Mouse (Mus musculus): ENCODE results near the gene Bmp3.

The Bmp3 gene

DNA sequence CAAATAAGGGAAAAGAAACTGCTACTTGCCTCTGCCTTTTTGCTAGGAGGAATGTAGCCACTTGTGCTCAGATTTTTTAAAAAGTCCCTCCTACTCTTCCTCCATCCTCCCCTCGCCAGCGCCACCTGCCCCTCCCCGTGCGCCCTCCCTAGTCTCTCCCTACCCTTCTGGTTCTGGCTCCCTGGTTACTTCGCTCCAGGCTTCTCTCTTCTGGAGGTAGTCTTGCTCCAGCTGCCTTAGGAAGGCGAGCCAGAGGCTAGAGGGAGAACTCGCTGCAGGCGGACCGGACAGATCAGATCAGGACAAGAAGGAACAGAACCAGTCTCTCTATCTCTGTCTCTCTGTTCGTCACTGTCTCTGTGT is at the start of gene Bmp3:
Gene Bmp3 (plus strand): TSS at position 152 of the 363 bp plus-strand sequence.
- no peak for DNase-seq (ENCODE audit: inconsistent ontology term)

DNA sequence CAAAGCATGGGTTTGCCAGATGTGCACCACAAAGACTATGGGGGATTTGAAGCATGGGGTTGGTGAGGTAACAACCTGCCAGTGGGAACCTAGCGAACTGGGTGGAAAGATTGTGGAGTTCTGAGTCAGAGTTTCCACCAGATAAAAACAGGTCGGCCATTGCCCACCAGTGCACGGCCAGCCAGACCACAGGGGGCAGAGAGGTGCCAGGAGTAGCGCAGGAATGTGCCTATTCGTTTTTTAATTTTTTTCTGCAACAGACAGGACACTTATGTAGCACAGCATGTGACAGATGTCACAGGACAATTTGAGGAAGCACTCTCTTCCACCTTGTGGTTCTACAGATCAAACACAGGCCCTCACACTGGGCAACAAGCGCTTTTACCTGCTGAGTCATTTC is 49.5 kb upstream of the Bmp3 start:
- DNase-seq (ENCODE audit: inconsistent ontology term), result no peak

DNA sequence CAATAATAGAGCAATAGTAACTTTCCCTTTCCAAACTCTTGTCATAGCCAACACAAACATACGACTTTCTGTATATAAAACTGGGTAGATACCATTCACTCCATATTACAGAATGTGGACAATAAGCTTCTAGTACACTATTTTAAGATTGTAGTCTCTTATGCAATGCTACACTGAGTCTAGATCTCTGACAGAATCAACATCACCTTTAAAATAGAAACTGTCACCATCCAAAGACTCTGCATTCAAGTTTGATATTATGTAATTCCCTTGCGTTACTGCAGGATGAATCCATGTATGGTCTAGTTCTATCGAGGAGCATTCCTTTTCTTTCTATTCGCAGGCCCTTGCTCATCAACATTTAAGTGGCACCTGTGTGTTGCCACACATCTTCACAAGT is 47.7 kb upstream of the Bmp3 start:
- no peak for DNase-seq (ENCODE audit: inconsistent ontology term)

DNA sequence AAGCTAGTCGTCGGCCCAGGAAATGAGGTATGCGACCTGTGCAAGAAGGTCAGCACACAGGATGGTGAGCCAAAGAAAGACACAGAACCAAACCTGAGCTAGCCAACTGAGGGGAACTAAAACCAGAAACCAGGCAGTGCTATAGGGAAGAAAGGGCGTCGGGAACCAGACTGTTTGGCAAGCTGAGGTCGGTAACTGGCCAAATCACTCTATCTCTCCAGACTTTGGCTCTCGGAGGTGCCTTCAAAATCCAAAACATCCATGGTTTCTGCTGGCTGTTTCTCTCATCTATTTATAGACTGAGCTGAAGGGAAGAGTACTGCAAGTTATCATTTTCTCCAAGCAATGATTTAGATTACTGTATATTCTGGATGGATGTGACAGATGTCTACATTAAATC is 47.2 kb upstream of the Bmp3 start:
- DNase-seq (ENCODE audit: inconsistent ontology term), result no peak

DNA sequence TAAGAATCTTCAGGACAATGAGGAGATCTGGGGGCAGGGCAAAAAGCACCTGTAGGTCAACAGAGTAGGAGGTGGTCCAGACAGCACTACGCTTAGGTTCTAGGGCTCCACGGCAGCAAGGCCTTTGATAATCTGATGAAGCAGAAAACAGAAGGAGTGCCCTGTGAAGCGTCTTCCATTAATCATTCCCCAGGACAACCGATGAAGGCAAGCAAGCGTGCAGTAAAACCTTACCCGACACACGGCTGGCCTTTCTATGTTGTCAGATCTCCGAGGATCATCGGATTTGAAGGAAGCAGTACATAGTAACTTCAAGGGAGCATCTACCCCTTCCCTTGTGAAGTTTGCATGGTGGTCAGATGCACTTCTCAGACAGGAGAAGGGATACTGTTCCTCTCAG is 46.3 kb upstream of the Bmp3 start:
- DNase-seq (ENCODE audit: inconsistent ontology term), result no peak

DNA sequence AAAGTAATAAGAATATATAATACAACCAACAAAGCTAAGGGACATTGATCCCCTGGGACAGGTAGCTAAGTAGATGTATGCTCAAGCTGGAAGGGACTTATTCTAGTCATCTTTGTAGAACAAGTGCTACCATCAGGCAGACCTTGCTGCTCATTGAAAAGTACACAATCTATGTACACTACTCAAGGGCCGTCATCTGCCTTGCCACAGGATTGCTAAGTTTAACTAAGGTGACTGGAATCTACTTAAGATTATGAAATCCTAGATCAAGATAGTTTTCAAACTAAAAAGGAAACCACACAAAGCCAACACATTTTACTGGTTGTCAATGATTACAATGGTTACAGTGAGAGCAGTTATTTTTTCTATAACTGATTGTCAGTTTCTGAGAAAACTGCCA is 41.8 kb upstream of the Bmp3 start:
- no peak for DNase-seq (ENCODE audit: inconsistent ontology term)

DNA sequence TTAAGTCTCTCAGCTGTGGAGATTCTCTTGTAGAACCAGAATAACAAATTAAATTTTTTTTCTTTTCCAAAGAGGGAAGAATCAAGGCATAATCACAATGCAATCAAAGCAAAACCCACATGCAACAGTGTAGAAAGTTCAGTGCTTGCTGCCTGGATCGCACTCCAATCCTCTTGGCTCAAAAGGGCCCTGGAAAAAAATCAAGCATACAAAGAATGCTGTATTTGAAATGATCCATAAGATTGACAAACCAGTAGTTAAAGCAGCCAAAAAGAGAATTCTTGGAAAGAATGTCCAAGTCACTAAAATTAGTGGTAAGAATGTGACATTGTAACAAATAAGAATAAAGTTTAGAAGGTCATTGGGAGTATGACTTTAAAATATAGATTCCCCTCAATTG is 38.9 kb upstream of the Bmp3 start:
- no peak for DNase-seq (ENCODE audit: inconsistent ontology term)

DNA sequence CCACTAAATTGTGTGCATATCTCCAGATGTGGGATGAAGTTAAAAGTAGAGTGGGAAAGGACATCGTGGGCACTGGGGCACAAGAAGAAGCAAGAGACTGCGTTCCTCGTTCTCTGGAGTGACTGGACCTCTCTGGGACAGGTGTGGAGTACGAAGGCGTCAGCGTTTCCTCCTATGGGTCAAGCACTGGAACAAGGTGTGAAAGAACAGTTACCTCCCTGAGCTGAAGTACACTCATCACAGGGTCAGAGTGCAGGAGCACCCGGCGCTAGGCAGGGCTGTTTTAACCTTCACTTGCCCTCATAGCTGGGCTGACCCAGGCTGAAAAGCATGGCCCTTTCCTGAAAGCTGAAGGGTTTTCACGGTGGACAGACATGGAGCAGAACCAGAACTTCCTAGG is 20.5 kb upstream of the Bmp3 start:
- DNase-seq (ENCODE audit: inconsistent ontology term), result no peak

DNA sequence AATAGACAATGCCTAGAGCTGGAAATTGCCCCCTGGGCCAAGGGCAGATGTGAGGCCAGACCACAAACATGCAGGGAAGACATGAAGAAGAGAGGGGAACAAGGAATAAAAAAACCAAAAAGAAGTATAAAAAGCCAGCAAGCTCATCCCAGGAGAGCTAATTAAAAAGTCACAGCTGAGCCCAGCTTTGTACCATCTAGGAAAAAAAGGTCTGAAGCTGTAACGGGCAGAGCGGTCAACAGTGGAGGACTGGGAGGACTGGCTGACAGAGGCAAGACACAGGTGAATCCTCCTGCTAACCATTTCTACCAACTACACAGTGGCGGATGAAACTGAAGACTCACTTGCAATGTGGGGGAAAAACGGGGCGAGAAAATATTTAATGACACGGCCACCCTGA is 19.9 kb upstream of the Bmp3 start:
- DNase-seq (ENCODE audit: inconsistent ontology term), result no peak

DNA sequence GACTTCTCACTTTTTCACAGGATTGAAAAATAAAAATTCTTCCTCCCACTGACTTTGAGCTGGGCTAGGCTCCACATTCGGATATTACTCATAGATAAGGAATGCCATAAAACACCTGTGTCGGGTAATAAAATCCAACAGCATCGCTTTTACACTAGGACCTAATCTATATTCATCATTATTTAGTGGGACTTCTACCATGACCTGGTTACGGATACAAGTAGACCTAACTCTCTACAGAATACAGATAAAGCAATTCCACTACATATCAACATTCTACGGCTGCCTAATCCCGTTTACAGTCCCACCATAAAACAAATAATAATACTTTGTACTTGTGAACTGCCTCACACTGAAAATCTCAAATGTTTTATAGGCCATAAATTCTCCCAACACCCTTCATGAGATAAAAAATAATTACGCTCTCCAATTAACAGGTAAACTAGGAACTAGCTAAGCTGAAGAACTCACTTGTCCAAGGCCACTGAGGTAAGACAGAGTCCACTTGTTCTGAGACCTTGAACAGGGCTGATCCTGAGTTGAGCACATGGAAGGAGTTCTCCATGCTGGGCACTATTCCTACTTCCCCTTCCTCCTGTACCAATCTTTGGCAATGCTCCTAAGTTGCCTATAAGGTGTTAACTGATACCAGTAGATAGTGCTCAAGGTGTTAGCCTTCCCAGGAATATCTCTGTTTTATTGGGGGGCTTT is 11.5 kb upstream of the Bmp3 start:
- DNase-seq (ENCODE audit: inconsistent ontology term), result no peak

DNA sequence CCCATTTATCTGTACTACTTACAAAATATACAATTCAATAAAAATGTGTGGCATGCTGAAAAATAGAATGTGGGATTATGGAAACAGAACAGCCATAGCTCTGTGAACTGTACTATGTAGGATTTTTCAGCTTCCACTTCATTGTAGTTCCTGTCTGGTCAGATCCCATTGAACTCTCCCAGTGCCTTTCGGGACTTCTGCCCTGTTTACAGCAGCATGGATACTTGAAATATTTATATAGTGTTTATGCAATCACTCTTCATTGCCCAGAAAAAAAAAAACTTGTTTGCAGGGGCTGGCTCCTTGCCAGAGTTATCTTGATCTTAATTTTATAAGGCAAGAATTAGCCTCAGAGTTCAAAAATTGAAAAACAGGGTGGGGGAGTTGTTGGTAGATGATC is 9.6 kb upstream of the Bmp3 start:
- no peak for DNase-seq (ENCODE audit: inconsistent ontology term)

DNA sequence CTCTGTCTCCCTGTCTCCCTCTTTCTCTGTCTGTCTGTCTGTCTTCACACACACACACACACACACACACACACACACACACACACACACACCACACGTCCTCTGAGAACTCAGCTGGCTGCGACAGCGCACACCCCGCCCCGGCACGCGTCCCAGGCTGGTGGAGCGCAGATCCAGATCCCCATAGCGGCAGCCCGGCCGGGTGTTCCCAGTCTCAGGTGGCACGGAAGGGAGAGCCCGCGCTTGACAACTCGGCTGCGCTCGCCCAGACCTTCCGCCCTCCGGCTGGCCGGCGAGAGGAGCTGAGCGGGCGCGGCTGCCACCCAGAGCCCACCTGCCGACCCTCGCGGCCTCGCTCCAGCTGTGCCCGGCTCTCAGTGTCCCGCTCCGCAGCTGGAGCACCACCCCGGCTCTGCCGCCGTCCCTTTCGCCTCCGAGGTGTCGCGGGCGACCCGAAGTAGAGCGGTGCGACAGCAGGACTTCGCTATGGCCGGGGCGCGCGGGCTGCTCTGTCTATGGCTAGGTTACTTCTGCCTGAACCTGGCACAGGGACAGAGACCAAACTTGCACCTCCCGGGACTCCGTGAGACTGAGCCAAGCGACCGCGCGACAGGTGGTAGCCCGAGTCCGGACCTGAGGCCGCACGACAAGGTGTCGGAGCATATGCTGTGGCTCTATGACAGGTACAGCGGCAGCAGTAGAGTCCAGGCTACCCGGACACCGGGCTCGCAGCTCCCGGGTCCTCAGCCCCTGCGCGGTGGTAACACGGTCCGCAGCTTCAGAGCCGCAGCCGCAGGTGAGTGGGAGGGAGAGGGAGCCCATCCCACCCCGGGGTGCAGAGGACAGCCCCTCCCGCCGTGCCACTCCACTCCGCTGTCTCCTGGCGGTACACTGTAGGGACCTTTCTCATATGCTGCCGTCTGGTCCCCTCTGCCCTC is 681 bp downstream of the Bmp3 start:
- peak; percentile 63 for DNase-seq (ENCODE audit: inconsistent ontology term)

DNA sequence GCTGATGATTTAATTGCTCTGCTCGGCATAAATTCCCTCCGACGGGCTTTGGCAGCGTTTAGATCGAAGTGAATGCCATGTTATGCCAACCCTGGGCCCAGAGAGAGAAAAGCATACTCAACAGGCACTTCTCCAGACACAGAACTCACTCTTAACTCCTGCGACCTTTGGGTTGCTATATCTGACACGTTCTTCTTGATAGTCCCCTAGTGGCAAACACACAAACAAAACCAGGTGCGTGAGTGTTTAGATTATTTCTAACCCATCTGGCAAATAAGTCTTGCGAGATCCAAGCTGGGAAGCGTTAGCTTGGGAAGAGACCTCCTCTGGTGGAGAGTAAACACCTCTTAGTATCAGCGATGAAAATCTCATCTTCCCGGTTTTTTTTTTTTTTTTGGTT is 1.5 kb downstream of the Bmp3 start:
- DNase-seq (ENCODE audit: inconsistent ontology term), result peak; percentile 16

DNA sequence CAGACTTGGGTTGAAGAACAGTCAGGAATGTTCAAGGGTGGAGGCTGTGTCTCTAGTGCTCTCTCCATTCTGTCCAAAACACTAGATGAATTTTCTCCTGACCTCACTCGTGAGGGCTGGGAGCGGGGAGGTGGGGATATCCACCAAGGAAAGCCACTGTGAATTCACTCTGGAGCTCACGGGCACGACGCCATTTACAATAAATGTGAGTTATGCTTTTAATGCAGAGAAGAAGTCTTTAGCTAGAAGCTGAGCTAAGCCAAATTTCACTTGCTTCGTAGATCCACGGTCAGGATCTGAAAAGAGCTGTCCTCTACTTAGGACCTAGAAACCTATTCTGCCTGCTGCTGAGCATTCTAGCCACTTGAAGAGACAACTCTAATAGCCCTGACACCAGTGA is 2.1 kb downstream of the Bmp3 start:
- DNase-seq (ENCODE audit: inconsistent ontology term), result no peak

DNA sequence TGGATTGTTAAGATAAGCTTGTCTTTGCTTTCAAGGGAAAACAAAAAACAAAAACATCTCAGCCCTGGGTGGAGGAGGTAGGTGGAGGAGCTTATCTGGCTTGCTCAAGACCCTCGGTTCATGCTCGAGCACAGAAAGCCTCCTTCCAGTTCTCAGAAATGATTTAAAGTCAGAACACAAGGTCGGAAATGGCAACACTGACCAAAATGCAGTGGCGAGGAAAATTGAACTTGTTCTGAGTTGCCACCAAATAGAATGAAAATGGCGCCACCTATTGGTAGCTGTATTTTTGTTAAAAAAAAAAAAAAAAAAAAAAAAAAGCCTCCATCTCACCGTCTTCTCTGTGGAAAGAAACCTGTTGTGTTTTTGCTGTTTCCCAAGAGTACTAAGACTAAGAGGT is 9.7 kb downstream of the Bmp3 start:
- DNase-seq (ENCODE audit: inconsistent ontology term), result peak; percentile 34

DNA sequence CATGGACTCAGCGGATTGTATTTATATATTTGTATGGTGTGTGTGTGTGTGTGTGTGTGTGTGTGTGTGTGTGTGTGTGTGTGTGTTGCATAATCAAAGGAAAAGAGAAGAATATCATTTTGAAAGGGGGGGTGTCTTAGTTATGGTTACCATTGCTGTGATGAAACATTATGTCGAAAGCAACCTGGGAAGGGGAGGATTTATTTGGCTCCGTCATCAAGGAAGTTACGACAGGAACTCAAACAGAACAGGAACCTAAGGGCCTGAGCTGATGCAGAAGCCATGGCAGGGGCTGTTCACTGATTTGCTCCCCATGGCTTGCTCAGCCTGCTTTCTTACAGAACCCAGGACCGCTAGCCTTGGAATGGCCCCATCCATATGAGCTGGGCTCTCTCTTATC is 10.9 kb downstream of the Bmp3 start:
- DNase-seq (ENCODE audit: inconsistent ontology term), result no peak

DNA sequence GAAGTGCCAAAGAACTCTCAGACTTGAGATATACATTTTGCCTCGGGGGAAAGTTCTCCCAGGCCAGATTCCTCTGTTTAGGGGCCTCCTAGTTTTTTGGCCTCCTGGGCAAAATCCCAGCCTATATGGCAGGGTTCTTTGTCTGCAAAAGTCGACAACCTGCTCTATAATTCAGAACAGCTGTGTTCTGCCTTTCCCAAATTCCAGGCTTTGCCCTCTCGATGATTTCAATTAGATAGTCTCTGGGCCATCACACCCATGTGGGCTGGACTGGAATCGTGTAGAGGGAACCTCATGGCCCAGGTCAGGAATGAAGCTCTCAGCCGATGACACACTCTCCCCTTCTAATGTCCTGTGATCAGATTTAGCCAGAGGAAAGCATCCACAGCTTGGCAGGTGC is 21.8 kb downstream of the Bmp3 start:
- DNase-seq (ENCODE audit: inconsistent ontology term), result no peak

DNA sequence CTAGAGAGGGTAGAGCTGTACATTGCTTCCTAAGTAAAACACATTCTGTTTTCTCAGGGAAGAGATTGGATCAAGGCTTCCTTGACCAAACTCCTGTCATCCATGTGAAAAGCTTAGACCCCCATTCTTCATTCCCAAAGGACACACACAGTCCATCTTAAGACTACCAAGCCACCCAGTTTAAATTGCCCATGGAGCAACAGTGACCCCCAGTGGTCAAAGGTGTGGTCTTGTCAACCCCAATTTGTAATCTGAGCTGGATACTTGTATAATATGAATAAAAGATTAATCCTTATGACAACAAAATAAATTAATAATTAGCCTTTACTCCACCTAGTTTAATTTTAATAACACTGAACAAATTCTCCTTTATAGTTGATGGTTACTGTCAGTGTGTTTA is 24.7 kb downstream of the Bmp3 start:
- DNase-seq (ENCODE audit: inconsistent ontology term), result peak; percentile 56

DNA sequence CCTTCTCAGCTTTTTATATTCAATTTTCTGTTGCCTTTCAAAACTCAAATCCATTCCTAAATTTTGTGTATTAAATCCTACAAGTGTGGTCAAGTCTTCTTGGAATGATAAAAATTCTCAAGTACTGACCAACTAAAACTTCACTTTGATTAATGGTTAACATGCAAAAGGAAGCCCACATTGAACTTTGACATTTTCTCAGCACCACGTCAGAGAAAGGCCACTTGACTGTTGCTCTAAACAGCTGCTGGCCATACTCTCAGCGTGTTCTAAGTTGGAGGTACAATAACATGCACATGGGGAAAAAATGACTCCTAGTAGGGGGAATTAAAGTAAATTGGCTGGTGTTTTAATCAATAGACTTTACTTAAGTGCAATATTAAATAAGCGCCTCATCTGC is 27.9 kb downstream of the Bmp3 start:
- DNase-seq (ENCODE audit: inconsistent ontology term), result no peak

DNA sequence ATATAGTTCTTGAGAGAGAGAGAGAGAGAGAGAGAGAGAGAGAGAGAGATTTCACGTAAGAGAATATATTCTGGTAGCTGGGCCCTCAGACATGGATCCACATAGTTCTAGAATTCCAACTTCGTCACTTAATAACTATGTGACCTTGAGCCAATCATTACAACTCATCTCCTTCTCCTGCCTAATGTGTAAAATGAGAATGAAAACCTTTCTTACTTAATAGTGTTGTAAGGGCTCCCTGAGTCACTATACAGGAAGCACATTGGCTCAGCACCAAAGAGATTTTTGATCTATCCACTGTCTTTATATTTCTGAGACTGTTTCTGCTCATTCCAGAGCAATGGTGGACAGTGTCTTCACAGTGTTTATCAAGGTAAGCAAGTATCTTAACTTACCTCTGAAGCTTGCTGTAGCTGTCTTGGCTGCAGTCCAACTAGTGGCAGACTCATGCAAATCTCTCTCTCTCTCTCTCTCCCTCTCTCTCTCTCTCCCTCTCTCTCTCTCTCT is 36.4 kb downstream of the Bmp3 start:
- peak; percentile 12 for DNase-seq (ENCODE audit: inconsistent ontology term)

DNA sequence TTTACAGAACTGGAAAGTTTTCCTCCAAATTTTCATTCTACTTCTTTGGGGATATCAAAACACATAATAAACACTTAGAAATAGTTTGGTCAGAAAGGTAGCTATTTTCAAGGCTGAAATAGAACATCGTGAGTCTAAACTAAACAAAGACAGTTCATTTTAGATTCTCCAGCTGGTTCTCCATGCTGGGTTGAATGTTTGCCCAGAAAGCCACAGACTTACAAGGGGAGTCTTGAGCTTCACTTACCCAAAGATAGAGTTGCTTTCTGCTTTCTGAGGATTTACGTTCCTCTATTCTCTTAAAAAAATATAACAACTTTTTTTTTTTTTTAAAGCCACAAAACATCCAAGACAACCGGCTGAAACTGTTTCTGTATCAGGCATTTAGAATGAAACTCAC is 40.1 kb downstream of the Bmp3 start:
- DNase-seq (ENCODE audit: inconsistent ontology term), result no peak

DNA sequence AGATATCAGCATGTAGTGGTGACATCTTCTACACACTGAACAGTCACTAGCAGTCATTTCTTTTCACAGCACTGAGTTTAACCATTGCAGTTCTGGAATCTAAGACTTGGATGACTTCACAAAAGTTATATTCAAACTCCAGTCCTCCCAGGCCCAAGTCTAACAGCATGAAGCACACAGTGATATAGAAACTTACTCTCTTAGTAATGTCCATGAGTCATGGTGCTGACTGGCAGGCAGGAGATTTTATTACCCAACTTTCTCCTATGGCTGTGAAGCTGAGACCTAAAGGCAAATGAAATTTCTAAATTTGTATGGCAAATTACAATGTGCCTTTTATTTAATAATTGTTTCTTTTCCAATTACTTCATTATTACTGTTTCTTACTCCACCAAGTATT is 43.7 kb downstream of the Bmp3 start:
- no peak for DNase-seq (ENCODE audit: inconsistent ontology term)

DNA sequence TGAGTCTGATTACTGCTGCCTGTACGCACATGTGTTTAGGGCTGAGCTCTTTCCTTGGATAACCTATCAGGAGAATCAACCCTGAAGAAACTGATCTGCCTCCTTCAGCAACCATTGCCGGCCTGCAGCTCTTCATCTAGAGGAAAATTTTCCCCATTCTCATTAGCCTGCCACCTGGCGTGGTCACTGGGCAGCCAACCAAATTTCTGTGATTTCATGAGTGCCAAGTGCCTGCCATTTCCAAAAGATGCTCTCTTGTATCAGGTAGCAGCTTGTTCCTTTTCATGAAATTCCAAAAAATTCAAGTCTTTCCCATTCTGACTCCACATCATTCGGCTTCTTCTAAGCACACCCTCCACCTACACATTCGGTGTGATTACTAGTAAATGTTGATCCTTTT is 46.7 kb downstream of the Bmp3 start:
- DNase-seq (ENCODE audit: inconsistent ontology term), result no peak
